Comparison of ENCODE assay signal across 8 mouse cellular contexts in the genomic region with DNA sequence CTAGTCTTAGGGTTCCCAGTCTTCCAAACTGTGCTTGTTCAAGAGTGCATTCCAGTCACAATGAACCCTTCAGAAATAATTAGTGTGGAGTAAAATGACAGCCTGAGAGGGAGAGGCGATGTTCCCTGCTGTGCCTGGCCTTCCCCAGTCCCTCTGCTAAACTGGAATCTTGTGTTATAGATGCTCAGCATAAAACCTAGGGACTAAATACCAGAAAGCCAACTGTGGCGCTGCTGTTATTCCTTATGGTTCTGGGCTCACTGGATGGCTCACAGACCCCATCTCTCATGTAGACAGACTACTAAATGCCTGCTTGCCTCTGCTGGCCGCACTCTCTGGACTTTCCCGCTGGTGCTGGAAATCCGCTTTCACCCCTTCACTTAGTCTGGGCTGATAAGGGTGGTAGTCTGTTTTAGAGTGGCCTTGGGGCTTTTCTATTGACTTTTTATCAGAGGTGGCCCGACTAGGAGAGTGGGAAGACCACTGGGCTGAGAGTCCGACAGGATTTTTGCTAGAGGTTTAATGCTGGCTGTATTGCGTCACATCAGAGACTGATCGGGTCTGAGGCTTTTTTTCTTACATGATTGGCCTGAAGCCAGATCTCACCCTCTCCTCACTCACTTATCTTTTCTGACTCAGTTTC. TPM values are rescaled to one million over a fixed set of nuclear protein-coding genes. Genes with fewer than 3 reads are reported as not detected.
DNase-seq lines count a peak whose midpoint lies in the region; ATAC-seq and TF ChIP-seq lines count a peak whose summit lies in the region.

No protein-coding gene starts in this region.

- H3K9me3 ChIP-seq in CH12.LX (replicated peaks; ENCODE audit: low read length), result peaks cover 2% of the 10 kb centered on the region
- no peaks in the 10 kb centered on the region for H3K9me3 ChIP-seq in forebrain, embryonic 12.5 days
- no peaks in the 10 kb centered on the region for H3K9me3 ChIP-seq in limb, embryonic 14.5 days (ENCODE audit: control insufficient read depth, low read length)
- no peaks in the 10 kb centered on the region for H3K9me3 ChIP-seq in stomach, embryonic 16.5 days (replicated peaks; ENCODE audit: control insufficient read depth, low read length)

- H3K4me1 ChIP-seq in CH12.LX (ENCODE audit: control insufficient read depth in 1 of 2, insufficient read depth in 2 of 2), result peaks cover 11 to 42% of the 10 kb centered on the region in 2 experiments
- peaks cover 18% of the 10 kb centered on the region for H3K4me1 ChIP-seq in forebrain, embryonic 12.5 days
- H3K4me1 ChIP-seq in limb, embryonic 14.5 days (ENCODE audit: control insufficient read depth, insufficient read depth, low read length), result peaks cover 28% of the 10 kb centered on the region
- H3K4me1 ChIP-seq in stomach, embryonic 16.5 days (ENCODE audit: control insufficient read depth, insufficient read depth, low read length), result peaks cover 25% of the 10 kb centered on the region

- peak overlapping the region in 2 of 3 experiments; percentile 55 to 64 for H3K4me3 ChIP-seq in CH12.LX (replicated peaks in 1 of 3; ENCODE audit: low read depth in 2 of 3, low read length in 2 of 3, poor library complexity in 1 of 3)
- H3K4me3 ChIP-seq in forebrain, embryonic 12.5 days (replicated peaks), result no peak overlapping the region
- peak overlapping the region; percentile 79 for H3K4me3 ChIP-seq in limb, embryonic 14.5 days (replicated peaks; ENCODE audit: low read length)
- peak overlapping the region; percentile 77 for H3K4me3 ChIP-seq in stomach, embryonic 16.5 days (replicated peaks; ENCODE audit: low read length)

- no peak for TF ChIP-seq EP300 in CH12.LX (IDR thresholded peaks at IDR 0.05; ENCODE audit: low read length)

- in situ Hi-C loops in CH12.LX (cut with MboI; ENCODE audit: low pct_ligation_motif_present, low pct_unique_long_range_greater_than_20kb, low sequenced_read_pairs), result no loop called here

- no peak for TF ChIP-seq POLR2A in CH12.LX (IDR thresholded peaks at IDR 0.05; ENCODE audit: low read depth, low read length)
- TF ChIP-seq POLR2A in limb, embryonic 14.5 days (IDR thresholded peaks at IDR 0.05; ENCODE audit: borderline replicate concordance, extremely low read depth, insufficient read depth, insufficient read length), result no peak

- H3K36me3 ChIP-seq in CH12.LX (replicated peaks in 1 of 2; ENCODE audit: control insufficient read depth in 1 of 2, insufficient read depth in 1 of 2, low read length in 1 of 2), result no peaks in the 10 kb centered on the region
- H3K36me3 ChIP-seq in forebrain, embryonic 12.5 days (replicated peaks), result no peaks in the 10 kb centered on the region
- no peaks in the 10 kb centered on the region for H3K36me3 ChIP-seq in limb, embryonic 14.5 days (ENCODE audit: control insufficient read depth, insufficient read depth, low read length)
- H3K36me3 ChIP-seq in stomach, embryonic 16.5 days (ENCODE audit: control insufficient read depth, insufficient read depth, low read length), result no peaks in the 10 kb centered on the region

- H3K27me3 ChIP-seq in CH12.LX (replicated peaks), result peaks cover 59% of the 10 kb centered on the region
- H3K27me3 ChIP-seq in forebrain, embryonic 12.5 days, result peaks cover 69% of the 10 kb centered on the region
- H3K27me3 ChIP-seq in limb, embryonic 14.5 days (ENCODE audit: control insufficient read depth, insufficient read depth, low read length), result peaks cover 14% of the 10 kb centered on the region
- no peaks in the 10 kb centered on the region; the same call in 1 of the 2 replicates for H3K27me3 ChIP-seq in stomach, embryonic 16.5 days (ENCODE audit: control insufficient read depth, insufficient read depth, low read length)

- no peak for ATAC-seq in forebrain, embryonic 12.5 days (ENCODE audit: low FRiP score)
- ATAC-seq in limb, embryonic 14.5 days (ENCODE audit: low FRiP score, low read depth), result no peak
- ATAC-seq in stomach, embryonic 16.5 days (ENCODE audit: insufficient read depth, low FRiP score), result no peak

- peak; percentile 39 for DNase-seq in embryo, embryonic 10 days (ENCODE audit: low spot score)
- DNase-seq in embryo, embryonic 11 days, result no peak
- no peak for DNase-seq in CH12.LX (ENCODE audit: extremely low read depth)
- DNase-seq in limb, embryonic 14.5 days (ENCODE audit: low spot score), result no peak
- DNase-seq in adrenal gland, adult 2 months, result no peak
- no peak for DNase-seq in cerebellum, adult 11 months

- WGBS in forebrain, embryonic 12.5 days, result 26% methylated on average over 9 of the region's 9 CpGs
- WGBS in limb, embryonic 14.5 days, result 9% methylated on average over 9 of the region's 9 CpGs
- WGBS in stomach, embryonic 16.5 days, result 13% methylated on average over 9 of the region's 9 CpGs

- dilution Hi-C loops in CH12.LX (cut with MboI; ENCODE audit: extremely low pct_ligation_motif_present, extremely low pct_unique_long_range_greater_than_20kb, low sequenced_read_pairs), result no loop called here

- peaks cover 4% of the 10 kb centered on the region; the same call in 1 of the 2 replicates for H3K79me2 ChIP-seq in CH12.LX (replicated peaks; ENCODE audit: control insufficient read depth, extremely low read depth, insufficient read depth, poor library complexity, severe bottlenecking)

- TF ChIP-seq CTCF in CH12.LX (conservative IDR thresholded peaks at IDR 0.05 in 1 of 2, IDR thresholded peaks at IDR 0.05 in 1 of 2; ENCODE audit: low read depth in 2 of 2, low read length in 2 of 2), result no peak

- TF ChIP-seq RAD21 in CH12.LX (IDR thresholded peaks at IDR 0.05; ENCODE audit: low read depth, low read length), result no peak

- peak overlapping the region; percentile 90 for H3K27ac ChIP-seq in CH12.LX (ENCODE audit: insufficient read depth, low read depth)
- H3K27ac ChIP-seq in forebrain, embryonic 12.5 days, result no peak overlapping the region
- no peak overlapping the region for H3K27ac ChIP-seq in limb, embryonic 14.5 days (replicated peaks; ENCODE audit: low read depth, low read length)
- peak overlapping the region; percentile 94 for H3K27ac ChIP-seq in stomach, embryonic 16.5 days (ENCODE audit: low read length)

- peak overlapping the region; percentile 45 for H3K9ac ChIP-seq in CH12.LX (ENCODE audit: insufficient read depth, low read depth)
- no peak overlapping the region for H3K9ac ChIP-seq in forebrain, embryonic 12.5 days
- peak overlapping the region; percentile 79 for H3K9ac ChIP-seq in limb, embryonic 14.5 days (ENCODE audit: low read depth, low read length, severe bottlenecking)
- H3K9ac ChIP-seq in stomach, embryonic 16.5 days (ENCODE audit: low read length), result peak overlapping the region; percentile 88

- H3K4me2 ChIP-seq in CH12.LX (ENCODE audit: insufficient read depth, low read depth, poor library complexity, severe bottlenecking), result peak overlapping the region; percentile 95
- peak overlapping the region; percentile 97 for H3K4me2 ChIP-seq in forebrain, embryonic 12.5 days
- H3K4me2 ChIP-seq in limb, embryonic 14.5 days (replicated peaks; ENCODE audit: low read depth, low read length, severe bottlenecking), result peak overlapping the region; percentile 99
- peak overlapping the region; percentile 96 for H3K4me2 ChIP-seq in stomach, embryonic 16.5 days (ENCODE audit: low read depth, low read length)

TF ChIP-seq in CH12.LX, 34 proteins besides CTCF, POLR2A, EP300 and RAD21:
- TF ChIP-seq ZNF384 (IDR thresholded peaks at IDR 0.05; ENCODE audit: low read depth, low read length), result peak; percentile 58
- peak; percentile 34; the same call in 1 of the 2 replicates for TF ChIP-seq SIN3A (IDR thresholded peaks at IDR 0.05; ENCODE audit: low read length)
- 0 out of 2 replicates have a peak, but pooled peaks have one; percentile 2 for TF ChIP-seq UBTF (IDR thresholded peaks at IDR 0.05; ENCODE audit: low read depth, low read length)
- TF ChIP-seq MEF2A (IDR thresholded peaks at IDR 0.05; ENCODE audit: borderline replicate concordance, low read depth, low read length), result no peak

RNA-seq across cellular contexts. Expression of gene Plekhg3, which starts 4.1 kb away (rescaled TPM):
- total RNA-seq in CH12.LX (2012; rRNA removed) (4.1 and 6.1 TPM in 2 replicates), CH12.LX (2014; rRNA removed) (0.04 and 0.16 TPM in 2 replicates)
- 0.27 and 0.37 TPM in 2 replicates for polyA plus RNA-seq in CH12.LX (2012; ENCODE audit: insufficient read length, low read depth)
- polyA plus RNA-seq in forebrain, embryonic 12.5 days (2016; fragmentation: Nextera tagmentation; extraction: Ambion mirVana), result 1.0 TPM in 2 replicates
- 22.7 and 23.7 TPM in 2 replicates for polyA plus RNA-seq in limb, embryonic 14.5 days (2012; rRNA removed)
- 5.6 and 7.9 TPM in 2 replicates for polyA plus RNA-seq in limb, embryonic 14.5 days (2014; fragmentation: Nextera tagmentation; extraction: Ambion mirVana)
- polyA plus RNA-seq in stomach, embryonic 16.5 days (2015; fragmentation: Nextera tagmentation; extraction: Ambion mirVana), result 10.2 and 11.6 TPM in 2 replicates
- total RNA-seq in adrenal gland, adult 2 months (2021), result 10 to 100 TPM in 1 of 2 experiments, 1 to 10 TPM in 1; 9.9 to 17.5 TPM
- 5.1 and 7.9 TPM in 2 replicates for polyA plus RNA-seq in adrenal gland, adult 2 months (2012; rRNA removed)

Comparison
In these comparisons a context has a peak if more than half of its experiments do, and no peak if none do; other contexts are left out.
1. H3K27ac ChIP-seq: peak in CH12.LX (single experiment) and stomach, embryonic 16.5 days (single experiment); none in forebrain, embryonic 12.5 days (single experiment) and limb, embryonic 14.5 days (single experiment).
2. Peak in every context shown above with its lines, with median percentiles within 50 percentile points of each other: H3K4me2 ChIP-seq.